Mouse (Mus musculus) kidney, embryonic 16.5 days (tissue): Measurements from ENCODE around the gene Olfr1048. TPM values are rescaled to one million over a fixed set of nuclear protein-coding genes. Genes with fewer than 3 reads are reported as not detected.
"Not testable (repeated sequence)": the region's sequence is repeated elsewhere in the genome, so short reads cannot be mapped to it uniquely, and the experiment has no call there.

ENCODE experiments used
- ATAC-seq: fragments of 200-750 bp; cut with Nextera tagmentation; 2 replicates; pipeline ENCODE4 v1.8.0; 2017; ENCODE audit warnings: moderate TSS enrichment; ENCODE audit not compliant: low FRiP score, low TSS enrichment
- H3K27ac ChIP-seq: fragments of 300-500 bp; sonication (generic); 2 replicates; pipeline ENCODE4 v1.5.1; 2014; ENCODE audit warnings: low read length
- H3K27me3 ChIP-seq: fragments of 300-500 bp; sonication (generic); 2 replicates; pipeline ENCODE4 v1.6.1; 2014; ENCODE audit warnings: low read length, control low read depth, mixed read lengths; ENCODE audit not compliant: insufficient read depth
- H3K36me3 ChIP-seq: fragments of 300-500 bp; sonication (generic); 2 replicates; pipeline ENCODE4 v1.6.1; 2014; ENCODE audit warnings: low read length, control low read depth, mixed read lengths; ENCODE audit not compliant: insufficient read depth
- H3K4me1 ChIP-seq: fragments of 300-500 bp; sonication (generic); 2 replicates; pipeline ENCODE4 v1.6.1; 2014; ENCODE audit warnings: low read length, control low read depth, mixed read lengths; ENCODE audit not compliant: insufficient read depth
- H3K4me2 ChIP-seq: fragments of 300-500 bp; sonication (generic); replicated peaks from 2 replicates; pipeline ENCODE4 v1.6.1; 2014; ENCODE audit warnings: low read depth, low read length
- H3K4me3 ChIP-seq: fragments of 300-500 bp; sonication (generic); 2 replicates; pipeline ENCODE4 v1.5.1; 2014; ENCODE audit warnings: mild to moderate bottlenecking, low read length
- H3K9ac ChIP-seq: fragments of 300-500 bp; sonication (generic); replicated peaks from 2 replicates; pipeline ENCODE4 v1.6.1; 2014; ENCODE audit warnings: low read length
- H3K9me3 ChIP-seq: fragments of 300-500 bp; sonication (generic); 2 replicates; pipeline ENCODE4 v1.6.1; 2016; ENCODE audit warnings: low read length, control low read depth
- WGBS: fragments of 180-500 bp; shearing (Covaris S2); extraction: QIAGEN DNeasy Blood & Tissue Kit; methylation state at CpG from one replicate; pipeline ENCODE4 v1.1.7; 2014; 5-methylcytosine and 5-hydroxymethylcytosine counted together
- polyA plus RNA-seq: library from polyadenylated mRNA; unstranded; fragments of >200 nt; fragmentation: Nextera tagmentation; extraction: Ambion mirVana; gene quantifications from 2 replicates; pipeline ENCODE4 v1.2.1, GENCODE M21; 2015

Olfr1048 gene
- polyA plus RNA-seq = not detected in 2 replicates

DNA sequence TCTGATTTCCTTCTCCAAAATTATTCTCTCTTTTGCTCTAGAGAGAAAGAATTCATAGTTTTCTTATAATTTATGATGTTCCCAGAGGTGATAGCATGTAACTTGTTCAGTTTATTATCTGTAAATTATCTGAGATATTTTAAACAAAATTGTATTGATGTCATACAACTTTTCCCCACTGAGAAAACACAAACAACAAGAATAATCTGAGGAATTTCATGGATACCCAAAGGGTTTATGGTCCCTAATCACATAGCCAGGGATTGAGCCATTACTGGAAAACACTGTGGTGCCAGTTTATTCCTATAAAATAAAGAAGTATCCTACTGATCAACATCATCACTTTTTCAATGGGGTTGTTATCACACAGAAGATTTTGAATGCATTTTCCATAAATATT is at the start of gene Olfr1048:
Olfr1048 (minus strand) TSS at position 101 of the 400 bp plus-strand sequence.
- H3K9ac ChIP-seq = no peak within 1 kb of the TSS
- no peaks in the 10 kb centered on the region for H3K36me3 ChIP-seq
- no peaks in the 10 kb centered on the region for H3K9me3 ChIP-seq
- ATAC-seq = no peak
- H3K4me2 ChIP-seq = no peak within 1 kb of the TSS
- H3K27me3 ChIP-seq = no peaks in the 10 kb centered on the region
- H3K4me3 ChIP-seq = no peak within 1 kb of the TSS
- H3K4me1 ChIP-seq = no peaks in the 10 kb centered on the region
- H3K27ac ChIP-seq = no peak within 1 kb of the TSS

DNA sequence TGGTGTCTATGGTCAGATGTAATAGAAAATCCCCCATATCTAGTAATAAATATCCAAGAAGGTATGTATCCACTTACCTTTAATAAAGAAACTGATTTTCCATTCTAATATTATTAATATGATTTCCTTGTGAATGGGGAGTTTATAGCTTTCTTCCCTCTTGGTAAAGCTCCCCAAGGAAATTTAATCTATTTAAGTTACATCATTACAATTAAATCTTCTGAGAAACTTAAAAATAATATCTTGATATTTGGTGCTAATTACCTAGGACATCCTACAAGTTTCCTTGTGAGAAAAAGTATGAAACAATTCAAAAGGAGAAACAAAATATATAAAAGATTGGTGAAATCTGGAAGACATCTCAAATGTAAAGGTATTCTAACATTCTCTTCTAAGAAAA is 38.9 kb upstream of the Olfr1048 start, which contains the start of gene Olfr1051:
Olfr1051 (minus strand) TSS at position 101 of the 400 bp plus-strand sequence.
- not testable (repeated sequence) for H3K36me3 ChIP-seq, H3K4me2 ChIP-seq, H3K4me1 ChIP-seq, H3K4me3 ChIP-seq, ATAC-seq, H3K27ac ChIP-seq, H3K9ac ChIP-seq, H3K9me3 ChIP-seq, H3K27me3 ChIP-seq

DNA sequence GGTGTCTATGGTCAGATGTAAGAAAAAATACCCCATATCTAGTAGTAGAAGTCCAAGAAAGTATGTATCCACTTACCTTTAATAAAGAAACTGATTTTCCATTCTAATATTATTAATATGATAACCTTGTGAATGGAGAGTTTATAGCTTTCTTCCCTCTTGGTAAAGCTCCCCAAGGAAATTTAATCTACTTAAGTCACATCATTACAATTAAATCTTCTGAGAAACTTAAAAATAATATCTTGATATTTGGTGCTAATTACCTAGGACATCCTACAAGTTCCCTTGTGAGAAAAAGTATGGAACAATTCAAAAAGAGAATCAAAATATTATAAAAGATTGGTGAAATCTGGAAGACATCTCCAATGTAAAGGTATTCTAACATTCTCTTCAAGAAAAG is 18.1 kb upstream of the Olfr1048 start, which contains the start of gene Olfr1049:
Olfr1049 (minus strand) TSS at position 101 of the 400 bp plus-strand sequence.
- not testable (repeated sequence) for H3K27me3 ChIP-seq, ATAC-seq, H3K4me3 ChIP-seq, H3K4me1 ChIP-seq, H3K36me3 ChIP-seq, H3K4me2 ChIP-seq, H3K27ac ChIP-seq, H3K9me3 ChIP-seq, H3K9ac ChIP-seq

DNA sequence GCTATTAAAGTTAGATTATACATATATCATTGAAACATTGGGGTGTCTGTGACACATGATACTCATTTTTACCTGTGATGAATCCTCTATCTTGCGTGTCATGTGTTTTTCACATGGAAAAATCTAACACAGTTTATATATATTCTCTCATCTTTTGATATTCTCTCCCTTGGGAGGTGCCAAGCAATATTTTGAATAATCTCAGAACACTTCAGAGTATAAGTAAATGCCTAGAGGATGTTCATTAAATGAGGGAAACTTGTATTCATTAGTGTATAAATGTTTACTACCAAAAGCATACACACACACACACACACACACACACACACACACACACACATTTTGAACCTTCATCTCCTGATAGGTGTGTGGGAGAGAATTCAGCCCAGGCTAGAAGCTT is 8.8 kb downstream of the Olfr1048 start, which contains the start of gene Olfr1047:
Olfr1047 (minus strand) TSS at position 101 of the 400 bp plus-strand sequence.
- Histone ChIP-seq H3K9me3 (no peaks in the 10 kb centered on the region), H3K9ac (no peak within 1 kb of the TSS), H3K4me2 (no peak within 1 kb of the TSS), H3K4me3 (no peak within 1 kb of the TSS), H3K4me1 (no peaks in the 10 kb centered on the region), H3K27me3 (no peaks in the 10 kb centered on the region), H3K36me3 (no peaks in the 10 kb centered on the region), H3K27ac (no peak within 1 kb of the TSS)
- no peak for ATAC-seq
- WGBS = 93% methylated on average over 1 of the region's 1 CpGs

DNA sequence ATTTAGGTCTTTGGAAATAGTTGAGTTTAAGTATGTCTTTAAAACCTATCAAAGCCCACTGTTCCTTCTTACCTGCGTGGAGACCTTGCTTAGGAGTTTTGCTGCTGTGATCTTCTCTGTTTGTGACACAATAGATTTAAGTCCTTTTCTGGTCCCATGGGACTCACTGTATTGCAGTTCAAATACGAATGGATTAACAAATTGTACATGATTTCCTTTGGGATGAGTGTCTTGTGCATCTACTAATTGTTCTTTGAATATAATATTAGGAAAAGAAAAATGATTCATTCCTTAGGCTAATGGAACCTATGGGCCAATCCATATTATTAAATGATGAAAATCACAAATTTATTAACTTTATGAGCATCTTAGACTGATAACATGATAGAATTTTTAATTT is 20.9 kb downstream of the Olfr1048 start, which contains the start of gene Olfr1046:
Olfr1046 (minus strand) TSS at position 101 of the 400 bp plus-strand sequence.
- Histone ChIP-seq H3K27me3 (no peaks in the 10 kb centered on the region), H3K27ac (no peak within 1 kb of the TSS), H3K4me1 (no peaks in the 10 kb centered on the region), H3K4me3 (no peak within 1 kb of the TSS), H3K9ac (no peak within 1 kb of the TSS), H3K4me2 (no peak within 1 kb of the TSS), H3K36me3 (no peaks in the 10 kb centered on the region), H3K9me3 (no peaks in the 10 kb centered on the region)
- no peak for ATAC-seq
- WGBS = 78% methylated on average over 2 of the region's 2 CpGs

DNA sequence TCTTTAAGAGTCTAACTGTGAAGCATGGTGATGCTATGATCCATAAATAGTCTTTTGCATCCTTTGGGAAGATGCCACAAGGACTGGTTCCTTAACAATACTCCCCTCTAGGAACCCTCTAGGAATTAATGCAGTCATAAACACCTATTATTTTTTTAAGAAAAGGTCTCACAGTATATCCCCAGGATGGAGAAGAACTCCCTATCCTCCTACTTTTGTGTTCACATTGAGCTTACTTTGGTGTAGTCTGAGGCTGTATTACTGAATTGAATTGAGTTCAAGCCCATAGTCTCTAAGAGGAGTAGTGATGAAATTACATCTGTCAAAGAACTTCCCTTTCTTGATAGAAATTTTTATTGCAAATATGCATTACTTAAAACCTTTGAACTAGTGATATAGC is 37.2 kb downstream of the Olfr1048 start, which contains the start of gene Olfr1045:
Olfr1045 (minus strand) TSS at position 101 of the 400 bp plus-strand sequence.
- Histone ChIP-seq H3K9ac (no peak within 1 kb of the TSS), H3K9me3 (no peaks in the 10 kb centered on the region), H3K4me2 (no peak within 1 kb of the TSS), H3K36me3 (no peaks in the 10 kb centered on the region), H3K27me3 (no peaks in the 10 kb centered on the region), H3K4me1 (no peaks in the 10 kb centered on the region), H3K27ac (no peak within 1 kb of the TSS), H3K4me3 (no peak within 1 kb of the TSS)
- no peak for ATAC-seq

DNA sequence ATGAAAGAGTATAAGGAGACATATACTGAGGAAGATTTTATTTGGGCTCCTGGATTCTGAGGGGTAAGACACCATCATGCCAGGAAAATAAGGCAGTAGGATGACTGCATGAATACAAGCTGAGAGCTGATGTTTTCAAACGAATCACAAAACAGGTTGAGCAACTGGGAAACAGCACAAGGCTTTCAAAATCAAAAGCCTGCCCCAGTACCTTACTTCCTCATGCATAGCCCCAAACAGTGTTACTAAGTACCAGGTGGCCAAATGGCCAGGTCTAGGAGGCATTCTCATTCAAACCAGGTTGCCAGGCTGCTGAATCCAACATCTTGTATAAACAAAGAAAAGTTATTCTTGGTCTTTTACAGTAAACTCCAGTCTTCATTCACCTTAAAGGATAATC is 44.2 kb downstream of the Olfr1048 start:
- ATAC-seq = no peak
- no peak overlapping the region for H3K9ac ChIP-seq
- 48% methylated on average over 1 of the region's 1 CpGs for WGBS
- H3K4me3 ChIP-seq = no peak overlapping the region
- H3K4me2 ChIP-seq = no peak overlapping the region
- no peaks in the 10 kb centered on the region for H3K4me1 ChIP-seq
- no peaks in the 10 kb centered on the region for H3K27me3 ChIP-seq
- no peak overlapping the region for H3K27ac ChIP-seq
- H3K36me3 ChIP-seq = no peaks in the 10 kb centered on the region
- H3K9me3 ChIP-seq = no peaks in the 10 kb centered on the region

DNA sequence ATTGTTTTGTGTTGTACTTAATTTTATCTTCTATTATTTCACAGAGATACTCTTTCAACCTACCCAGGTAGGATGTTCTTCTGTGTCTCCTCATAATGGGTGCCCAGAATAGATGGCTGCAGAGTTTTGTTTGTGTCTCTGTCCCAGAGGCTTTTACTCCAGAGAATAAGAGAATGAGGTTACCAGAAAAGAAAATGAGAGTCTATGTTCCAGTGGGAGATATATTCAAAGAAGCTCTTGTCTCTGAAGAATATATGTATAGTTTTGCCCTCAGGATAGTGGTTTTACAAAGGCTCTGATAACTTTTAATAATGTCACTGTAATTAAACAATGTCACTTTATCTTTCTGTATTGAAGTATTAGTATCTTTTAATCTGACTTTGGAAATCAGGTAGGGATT is 54.5 kb downstream of the Olfr1048 start, which contains the start of gene Olfr52:
Olfr52 (minus strand) TSS at position 101 of the 400 bp plus-strand sequence.
- H3K9ac ChIP-seq = no peak within 1 kb of the TSS
- no peak within 1 kb of the TSS for H3K4me2 ChIP-seq
- no peak within 1 kb of the TSS for H3K4me3 ChIP-seq
- no peaks in the 10 kb centered on the region for H3K4me1 ChIP-seq
- ATAC-seq = no peak
- H3K36me3 ChIP-seq = no peaks in the 10 kb centered on the region
- no peak within 1 kb of the TSS for H3K27ac ChIP-seq
- H3K27me3 ChIP-seq = no peaks in the 10 kb centered on the region
- no peaks in the 10 kb centered on the region for H3K9me3 ChIP-seq

Other genes starting within 250 kb of the Olfr1048 start
- gene Olfr1031, start 250.0 kb downstream of the Olfr1048 start, polyA plus RNA-seq = not detected in 2 replicates
- not detected in 2 replicates for gene Olfr1032, start 234.7 kb downstream of the Olfr1048 start, polyA plus RNA-seq
- gene Olfr1033, start 219.7 kb downstream of the Olfr1048 start, polyA plus RNA-seq = 3.1 and 4.9 TPM in 2 replicates
- 0.04 and 0.05 TPM in 2 replicates for gene Olfr1034, start 194.4 kb downstream of the Olfr1048 start, polyA plus RNA-seq
- gene Olfr1036, start 166.3 kb downstream of the Olfr1048 start, polyA plus RNA-seq = not detected in 2 replicates
- gene Olfr1037, start 152.9 kb downstream of the Olfr1048 start, polyA plus RNA-seq = not detected in 2 replicates
- gene Olfr1039, start 104.4 kb downstream of the Olfr1048 start, polyA plus RNA-seq = not detected in 2 replicates
- not detected in 2 replicates for gene Olfr1040, start 93.6 kb downstream of the Olfr1048 start, polyA plus RNA-seq
- not detected in 2 replicates for gene Olfr1042, start 78.5 kb downstream of the Olfr1048 start, polyA plus RNA-seq
- gene Olfr1043, start 72.8 kb downstream of the Olfr1048 start, polyA plus RNA-seq = not detected in 2 replicates
- gene Olfr1044, start 62.5 kb downstream of the Olfr1048 start, polyA plus RNA-seq = not detected in 2 replicates
- not detected in 2 replicates for gene Olfr52, start 54.6 kb downstream of the Olfr1048 start, polyA plus RNA-seq
- not detected in 2 replicates for gene Olfr1045, start 37.3 kb downstream of the Olfr1048 start, polyA plus RNA-seq
- gene Olfr1046, start 21.0 kb downstream of the Olfr1048 start, polyA plus RNA-seq = not detected in 2 replicates
- not detected in 2 replicates for gene Olfr1047, start 8.9 kb downstream of the Olfr1048 start, polyA plus RNA-seq
- not detected in 2 replicates for gene Olfr1049, start 18.0 kb upstream of the Olfr1048 start, polyA plus RNA-seq
- not detected in 2 replicates for gene Olfr1051, start 38.8 kb upstream of the Olfr1048 start, polyA plus RNA-seq
- gene Olfr1052, start 52.2 kb upstream of the Olfr1048 start, polyA plus RNA-seq = not detected in 2 replicates
- not detected in 2 replicates for gene Olfr1053, start 75.0 kb upstream of the Olfr1048 start, polyA plus RNA-seq
- gene Olfr1054, start 95.1 kb upstream of the Olfr1048 start, polyA plus RNA-seq = not detected in 2 replicates
- gene Olfr1055, start 110.0 kb upstream of the Olfr1048 start, polyA plus RNA-seq = not detected in 2 replicates
- not detected in 2 replicates for gene Olfr1056, start 122.2 kb upstream of the Olfr1048 start, polyA plus RNA-seq
- not detected in 2 replicates for gene Olfr1057, start 138.1 kb upstream of the Olfr1048 start, polyA plus RNA-seq
- gene Olfr1058, start 148.3 kb upstream of the Olfr1048 start, polyA plus RNA-seq = not detected in 2 replicates
- not detected in 2 replicates for gene Olfr1061, start 173.8 kb upstream of the Olfr1048 start, polyA plus RNA-seq
- not detected in 2 replicates for gene Olfr1062, start 186.5 kb upstream of the Olfr1048 start, polyA plus RNA-seq
- gene Olfr1065, start 210.3 kb upstream of the Olfr1048 start, polyA plus RNA-seq = not detected in 2 replicates
- not detected in 2 replicates for gene Olfr1066, start 216.0 kb upstream of the Olfr1048 start, polyA plus RNA-seq
- gene Olfr228, start 247.1 kb upstream of the Olfr1048 start, polyA plus RNA-seq = not detected in 2 replicates